Mouse (Mus musculus): ENCODE results near the gene Gpr161. TPM values are rescaled to one million over a fixed set of nuclear protein-coding genes. Genes with fewer than 3 reads are reported as not detected.
A peak's percentile ranks its signal among the peaks of the same experiment; 100 is the strongest.
"Not testable (repeated sequence)": the region's sequence is repeated elsewhere in the genome, so short reads cannot be mapped to it uniquely, and the experiment has no call there.

Gene Gpr161
- polyA plus RNA-seq, 1 experiment: 2.8 TPM

DNA sequence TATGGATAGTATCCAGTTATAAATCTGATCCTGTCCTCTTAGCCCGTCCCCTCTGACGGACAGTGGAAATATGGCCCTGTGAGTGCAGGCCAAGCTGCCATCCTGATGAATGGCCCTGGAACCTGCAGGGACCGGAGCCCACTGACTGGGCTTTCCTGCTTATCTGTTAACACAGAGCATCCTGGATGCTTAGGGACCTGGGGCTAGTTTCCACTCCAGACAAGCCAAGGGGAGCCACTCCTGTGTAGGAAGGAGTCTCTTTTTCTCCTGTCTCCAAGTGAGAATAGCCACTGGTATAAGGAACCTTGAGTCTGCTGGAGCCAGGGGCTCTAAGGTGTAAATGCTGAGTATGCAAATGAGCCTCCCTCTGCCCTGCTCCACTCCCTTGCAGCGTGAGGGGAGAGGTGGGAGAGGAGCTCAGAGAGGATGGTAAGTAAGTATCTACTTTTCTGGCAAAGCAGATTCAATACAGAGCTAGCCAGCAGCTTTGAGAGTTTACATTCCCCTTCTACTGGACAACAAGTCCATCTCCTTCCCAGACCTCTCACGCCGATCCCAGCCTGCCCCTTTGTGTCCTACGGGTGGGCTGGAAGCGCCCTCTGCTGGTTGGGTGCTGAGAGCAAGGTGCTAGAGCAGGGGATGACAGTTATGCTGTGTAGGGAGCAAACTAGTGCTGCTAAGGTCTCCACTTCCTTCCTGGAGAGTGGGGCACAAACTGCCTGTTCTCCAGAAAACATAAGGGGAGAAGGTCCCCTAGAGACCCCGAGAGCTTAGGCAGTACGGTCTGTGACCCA, 24.7 kb downstream of the Gpr161 start:
- Histone ChIP-seq H3K27me3 (ENCODE audit: control insufficient read depth, insufficient read depth, low read length, poor library complexity, severe bottlenecking) (no peaks in the 10 kb centered on the region), H3K9ac (ENCODE audit: low read depth, poor library complexity, severe bottlenecking) (no peak overlapping the region), H3K27ac (ENCODE audit: insufficient read depth, low read length) (no peak overlapping the region), H3K4me1 (ENCODE audit: control insufficient read depth, insufficient read depth, low read length) (peaks cover 1% of the 10 kb centered on the region), H3K36me3 (ENCODE audit: control insufficient read depth, insufficient read depth, low read length, poor library complexity, severe bottlenecking) (no peaks in the 10 kb centered on the region), H3K9me3 (replicated peaks; ENCODE audit: control insufficient read depth, insufficient read depth, low read length, poor library complexity, severe bottlenecking) (no peaks in the 10 kb centered on the region), H3K4me3 (ENCODE audit: low read depth, low read length) (0 out of 2 replicates have a peak overlapping the region, but pooled peaks have one; percentile 8)
- no peak for TF ChIP-seq POLR2A (IDR thresholded peaks at IDR 0.05; ENCODE audit: insufficient read depth, low read length)
- peak; percentile 98 for TF ChIP-seq CTCF (IDR thresholded peaks at IDR 0.05; ENCODE audit: low read depth, low read length)
- no peak for TF ChIP-seq EP300 (IDR thresholded peaks at IDR 0.05; ENCODE audit: insufficient read depth, low read depth, low read length)

DNA sequence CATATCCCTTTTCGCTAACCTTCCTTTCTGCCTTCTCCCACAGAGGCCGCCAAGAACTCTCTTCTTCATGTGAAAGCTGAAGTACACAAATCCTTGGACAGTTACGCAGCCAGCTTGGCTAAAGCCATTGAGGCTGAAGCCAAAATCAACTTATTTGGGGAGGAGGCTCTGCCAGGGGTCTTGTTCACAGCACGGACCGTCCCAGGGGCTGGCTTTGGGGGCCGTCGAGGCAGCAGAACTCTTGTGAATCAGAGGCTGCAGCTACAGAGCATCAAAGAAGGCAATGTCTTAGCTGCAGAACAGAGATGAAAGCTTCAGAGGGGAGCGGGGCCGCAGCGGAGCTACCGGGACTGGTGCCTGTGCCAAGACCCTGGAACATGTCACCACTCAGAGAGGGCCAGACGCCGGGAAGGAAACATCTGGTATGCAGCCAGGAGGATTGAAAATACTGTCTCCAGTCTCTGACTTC, 25.8 kb downstream of the Gpr161 start:
- Histone ChIP-seq H3K4me3 (ENCODE audit: low read depth, low read length) (no peak overlapping the region), H3K9ac (ENCODE audit: low read depth, poor library complexity, severe bottlenecking) (no peak overlapping the region), H3K27me3 (ENCODE audit: control insufficient read depth, insufficient read depth, low read length, poor library complexity, severe bottlenecking) (no peaks in the 10 kb centered on the region), H3K9me3 (replicated peaks; ENCODE audit: control insufficient read depth, insufficient read depth, low read length, poor library complexity, severe bottlenecking) (no peaks in the 10 kb centered on the region), H3K36me3 (ENCODE audit: control insufficient read depth, insufficient read depth, low read length, poor library complexity, severe bottlenecking) (no peaks in the 10 kb centered on the region), H3K27ac (ENCODE audit: insufficient read depth, low read length) (no peak overlapping the region), H3K4me1 (ENCODE audit: control insufficient read depth, insufficient read depth, low read length) (no peaks in the 10 kb centered on the region)
- TF ChIP-seq EP300 (IDR thresholded peaks at IDR 0.05; ENCODE audit: insufficient read depth, low read depth, low read length): no peak

DNA sequence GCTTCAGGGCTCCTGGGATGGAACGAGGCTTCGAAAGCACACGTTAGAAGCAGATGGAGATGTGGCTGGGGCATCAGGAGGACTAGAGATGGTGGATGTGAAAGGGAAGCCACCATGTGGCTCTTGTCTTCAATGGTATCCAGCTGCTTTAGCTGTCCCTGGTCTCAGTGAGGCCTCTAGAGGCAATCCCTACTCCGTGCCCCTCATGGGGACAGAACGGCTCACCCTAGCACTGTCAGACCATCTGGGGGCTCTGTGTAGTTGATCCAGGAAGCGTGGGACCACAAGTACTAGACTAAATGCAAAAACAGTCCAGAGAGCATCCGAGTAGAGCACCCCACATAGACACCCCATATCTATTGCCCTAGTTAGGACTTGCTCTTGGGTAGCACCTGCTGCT, 26.3 kb downstream of the Gpr161 start:
- Histone ChIP-seq H3K27ac (ENCODE audit: insufficient read depth, low read length) (no peak overlapping the region), H3K4me3 (ENCODE audit: low read depth, low read length) (no peak overlapping the region), H3K9me3 (replicated peaks; ENCODE audit: control insufficient read depth, insufficient read depth, low read length, poor library complexity, severe bottlenecking) (no peaks in the 10 kb centered on the region), H3K36me3 (ENCODE audit: control insufficient read depth, insufficient read depth, low read length, poor library complexity, severe bottlenecking) (no peaks in the 10 kb centered on the region), H3K4me1 (ENCODE audit: control insufficient read depth, insufficient read depth, low read length) (no peaks in the 10 kb centered on the region), H3K27me3 (ENCODE audit: control insufficient read depth, insufficient read depth, low read length, poor library complexity, severe bottlenecking) (no peaks in the 10 kb centered on the region), H3K9ac (ENCODE audit: low read depth, poor library complexity, severe bottlenecking) (no peak overlapping the region)
- TF ChIP-seq EP300 (IDR thresholded peaks at IDR 0.05; ENCODE audit: insufficient read depth, low read depth, low read length) (no peak), POLR2A (IDR thresholded peaks at IDR 0.05; ENCODE audit: insufficient read depth, low read length) (no peak), CTCF (IDR thresholded peaks at IDR 0.05; ENCODE audit: low read depth, low read length) (no peak)

DNA sequence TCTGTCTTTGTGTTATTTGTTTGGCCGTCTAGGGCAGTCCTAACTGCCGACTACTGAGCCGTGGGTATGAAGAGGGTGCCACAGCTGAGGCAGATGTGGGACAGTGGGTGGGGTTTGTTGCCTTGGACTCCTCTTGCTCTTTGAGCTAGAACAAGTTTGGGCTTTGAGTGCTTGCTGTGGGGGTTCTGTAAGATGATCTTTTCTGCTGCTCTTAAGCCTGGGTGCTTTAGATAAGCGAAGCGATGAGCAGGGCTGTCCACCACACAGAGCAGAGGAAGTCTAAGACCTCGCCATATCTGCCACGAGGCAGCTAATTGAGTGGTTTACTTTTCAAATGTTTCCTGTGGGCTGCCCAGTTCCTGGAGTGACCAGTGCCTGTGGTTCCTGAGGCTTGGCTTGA, 27.3 kb downstream of the Gpr161 start:
- H3K36me3 ChIP-seq (ENCODE audit: control insufficient read depth, insufficient read depth, low read length, poor library complexity, severe bottlenecking): no peaks in the 10 kb centered on the region
- no peaks in the 10 kb centered on the region for H3K9me3 ChIP-seq (replicated peaks; ENCODE audit: control insufficient read depth, insufficient read depth, low read length, poor library complexity, severe bottlenecking)
- H3K27ac ChIP-seq (ENCODE audit: insufficient read depth, low read length): no peak overlapping the region
- no peak for TF ChIP-seq CTCF (IDR thresholded peaks at IDR 0.05; ENCODE audit: low read depth, low read length)
- no peak for TF ChIP-seq POLR2A (IDR thresholded peaks at IDR 0.05; ENCODE audit: insufficient read depth, low read length)
- TF ChIP-seq EP300 (IDR thresholded peaks at IDR 0.05; ENCODE audit: insufficient read depth, low read depth, low read length): no peak
- H3K27me3 ChIP-seq (ENCODE audit: control insufficient read depth, insufficient read depth, low read length, poor library complexity, severe bottlenecking): no peaks in the 10 kb centered on the region
- no peak overlapping the region for H3K9ac ChIP-seq (ENCODE audit: low read depth, poor library complexity, severe bottlenecking)
- H3K4me1 ChIP-seq (ENCODE audit: control insufficient read depth, insufficient read depth, low read length): no peaks in the 10 kb centered on the region
- H3K4me3 ChIP-seq (ENCODE audit: low read depth, low read length): no peak overlapping the region

DNA sequence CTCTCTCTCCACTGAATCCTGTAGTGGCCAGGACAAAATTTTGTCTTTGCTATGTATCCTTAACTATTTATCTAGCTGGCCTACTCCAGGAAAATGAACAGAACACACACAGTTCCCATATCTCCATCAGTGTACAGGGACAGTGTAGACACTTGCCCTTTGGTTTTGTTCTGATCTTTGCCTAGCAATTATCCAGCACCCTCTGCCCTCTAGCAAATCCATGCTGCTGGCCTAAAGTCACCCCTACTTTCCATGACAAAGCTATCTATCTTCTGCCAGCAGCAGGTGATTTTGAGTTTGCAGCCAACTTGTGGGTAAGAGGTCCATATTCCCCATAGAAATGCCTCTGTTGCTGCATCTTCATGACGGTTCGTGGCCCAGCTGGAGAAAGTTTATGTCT, 31.8 kb downstream of the Gpr161 start:
- H3K4me3 ChIP-seq (ENCODE audit: low read depth, low read length): no peak overlapping the region
- no peak overlapping the region for H3K27ac ChIP-seq (ENCODE audit: insufficient read depth, low read length)
- no peaks in the 10 kb centered on the region for H3K36me3 ChIP-seq (ENCODE audit: control insufficient read depth, insufficient read depth, low read length, poor library complexity, severe bottlenecking)
- H3K4me1 ChIP-seq (ENCODE audit: control insufficient read depth, insufficient read depth, low read length): no peaks in the 10 kb centered on the region
- no peaks in the 10 kb centered on the region for H3K27me3 ChIP-seq (ENCODE audit: control insufficient read depth, insufficient read depth, low read length, poor library complexity, severe bottlenecking)
- H3K9me3 ChIP-seq (replicated peaks; ENCODE audit: control insufficient read depth, insufficient read depth, low read length, poor library complexity, severe bottlenecking): no peaks in the 10 kb centered on the region
- no peak overlapping the region for H3K9ac ChIP-seq (ENCODE audit: low read depth, poor library complexity, severe bottlenecking)
- TF ChIP-seq POLR2A (IDR thresholded peaks at IDR 0.05; ENCODE audit: insufficient read depth, low read length) (no peak), CTCF (IDR thresholded peaks at IDR 0.05; ENCODE audit: low read depth, low read length) (no peak), EP300 (IDR thresholded peaks at IDR 0.05; ENCODE audit: insufficient read depth, low read depth, low read length) (no peak)

DNA sequence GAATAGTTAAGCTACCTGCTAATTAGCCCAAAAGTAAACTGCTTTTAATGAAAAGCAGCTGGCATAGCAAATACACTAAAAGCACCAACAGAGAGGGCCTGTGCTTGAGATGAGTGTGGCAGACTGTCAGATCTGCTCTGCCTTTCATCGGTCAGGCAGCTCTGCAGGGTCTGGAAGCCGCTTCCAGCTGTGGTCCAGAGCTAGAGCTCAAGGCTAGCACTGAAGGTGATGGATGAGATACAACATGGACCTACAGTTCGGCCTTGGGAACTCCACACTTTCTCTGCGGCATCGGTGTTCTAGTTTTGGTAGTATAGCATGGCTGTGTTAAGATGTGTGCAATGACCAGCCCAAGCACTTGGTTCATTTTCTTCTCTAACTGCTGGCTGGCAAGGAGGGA, 32.2 kb downstream of the Gpr161 start:
- Histone ChIP-seq H3K4me3 (ENCODE audit: low read depth, low read length) (no peak overlapping the region), H3K27ac (ENCODE audit: insufficient read depth, low read length) (no peak overlapping the region)

DNA sequence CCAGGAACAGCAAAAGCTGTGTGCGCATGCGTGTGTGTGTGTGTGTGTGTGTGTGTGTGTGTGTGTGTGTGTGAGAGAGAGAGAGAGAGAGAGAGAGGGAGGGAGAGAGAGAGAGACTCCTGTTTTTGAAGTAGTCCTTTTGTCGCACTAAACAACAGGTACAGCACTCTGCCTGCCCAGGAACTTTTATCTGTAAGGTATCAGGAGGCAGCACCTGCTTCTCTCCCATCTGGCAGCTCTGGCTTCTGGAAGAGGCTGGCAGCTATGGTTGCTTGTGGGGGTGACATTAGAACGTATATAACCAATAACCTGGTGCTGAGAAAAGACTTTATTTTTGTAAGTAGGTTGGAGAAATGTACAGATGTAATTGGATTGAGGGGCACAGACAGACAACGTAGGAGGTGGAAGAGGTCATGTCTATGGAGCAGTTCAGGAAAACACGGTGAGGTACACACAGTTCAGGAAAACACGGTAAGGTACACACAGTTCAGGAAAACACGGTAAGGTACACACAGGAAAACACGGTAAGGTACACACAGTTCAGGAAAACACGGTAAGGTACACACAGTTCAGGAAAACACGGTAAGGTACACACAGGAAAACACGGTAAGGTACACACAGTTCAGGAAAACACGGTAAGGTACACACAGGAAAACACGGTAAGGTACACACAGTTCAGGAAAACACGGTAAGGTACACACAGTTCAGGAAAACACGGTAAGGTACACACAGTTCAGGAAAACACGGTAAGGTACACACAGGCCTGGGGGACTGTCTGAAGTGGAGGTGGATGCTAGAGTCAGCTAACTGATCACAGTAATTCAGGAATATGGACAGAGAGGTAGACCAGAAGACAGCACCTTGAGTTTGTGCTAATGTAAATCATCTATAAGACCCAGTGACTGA, 33.0 kb downstream of the Gpr161 start:
- H3K27me3 ChIP-seq (ENCODE audit: control insufficient read depth, insufficient read depth, low read length, poor library complexity, severe bottlenecking); H3K9ac ChIP-seq (ENCODE audit: low read depth, poor library complexity, severe bottlenecking); H3K36me3 ChIP-seq (ENCODE audit: control insufficient read depth, insufficient read depth, low read length, poor library complexity, severe bottlenecking); H3K27ac ChIP-seq (ENCODE audit: insufficient read depth, low read length); H3K4me1 ChIP-seq (ENCODE audit: control insufficient read depth, insufficient read depth, low read length); H3K9me3 ChIP-seq (replicated peaks; ENCODE audit: control insufficient read depth, insufficient read depth, low read length, poor library complexity, severe bottlenecking); H3K4me3 ChIP-seq (ENCODE audit: low read depth, low read length): not testable (repeated sequence)

More for the DNA sequence above, 32.2 kb downstream of the Gpr161 start:
- TF ChIP-seq EP300 (IDR thresholded peaks at IDR 0.05; ENCODE audit: insufficient read depth, low read depth, low read length) (no peak), CTCF (IDR thresholded peaks at IDR 0.05; ENCODE audit: low read depth, low read length) (no peak), POLR2A (IDR thresholded peaks at IDR 0.05; ENCODE audit: insufficient read depth, low read length) (no peak)
- Histone ChIP-seq H3K36me3 (ENCODE audit: control insufficient read depth, insufficient read depth, low read length, poor library complexity, severe bottlenecking) (no peaks in the 10 kb centered on the region), H3K27me3 (ENCODE audit: control insufficient read depth, insufficient read depth, low read length, poor library complexity, severe bottlenecking) (no peaks in the 10 kb centered on the region), H3K9ac (ENCODE audit: low read depth, poor library complexity, severe bottlenecking) (no peak overlapping the region), H3K9me3 (replicated peaks; ENCODE audit: control insufficient read depth, insufficient read depth, low read length, poor library complexity, severe bottlenecking) (no peaks in the 10 kb centered on the region), H3K4me1 (ENCODE audit: control insufficient read depth, insufficient read depth, low read length) (no peaks in the 10 kb centered on the region)

Data from ES-Bruce4 (cell line).